Mouse (Mus musculus) left cerebral cortex, adult 6 months (tissue): ENCODE results near the gene 1700008P02Rik. TPM values are rescaled to one million over a fixed set of nuclear protein-coding genes. Genes with fewer than 3 reads are reported as not detected.

Source experiments
- long read RNA-seq, 2 experiments: library from polyadenylated mRNA; unstranded; transcript quantifications; one replicate each; pipeline ENCODE4 v2.0.0; 2019 to 2020
- polyA plus RNA-seq: library from polyadenylated mRNA; unstranded; fragments of <200 nt; fragmentation: Nextera tagmentation; gene quantifications from 2 replicates; pipeline ENCODE4 v1.2.3, GENCODE M21; 2021

The 1700008P02Rik gene
- not detected in 2 replicates for polyA plus RNA-seq
- long read RNA-seq, experiment 1: 0 reads
- long read RNA-seq, experiment 2: 0 reads

DNA sequence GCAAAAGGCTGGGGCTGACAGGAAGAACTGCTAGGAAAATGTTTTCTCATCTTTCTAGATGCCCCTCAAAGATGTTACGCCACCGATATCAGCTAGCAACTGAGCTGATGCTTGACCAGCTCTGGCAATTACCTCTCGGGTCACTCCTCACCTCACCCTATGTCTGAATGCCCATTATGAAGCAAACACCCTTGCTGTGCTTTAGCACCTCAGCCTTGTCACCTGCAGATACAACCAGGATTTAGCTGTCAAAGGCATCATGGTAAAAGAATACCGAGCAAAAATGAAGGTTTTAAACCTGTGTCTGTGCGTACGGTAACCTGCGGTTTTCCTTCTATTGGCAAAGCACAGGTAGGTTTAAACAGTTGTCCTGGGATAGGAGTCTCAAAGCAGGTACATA is at the start of gene 1700008P02Rik:
Gene 1700008P02Rik, minus strand, starts transcription at position 101 of the 400 bp plus-strand sequence.

